Mouse (Mus musculus) CD4-positive helper T cell, adult 2 months (primary cell): Measurements from ENCODE around the gene Sptbn2.

Experiments used
- DNase-seq: peaks from one replicate; pipeline ENCODE4 v3.0.0-alpha.2; 2012; ENCODE audit warnings: low read depth, missing footprints, low spot score

Gene Sptbn2

GRCm38 (mm10) chr19:4711098-4711600, at the start of gene Sptbn2:
TSS of gene Sptbn2 (plus strand) at chr19:4711167.
- no peak for DNase-seq

GRCm38 (mm10) chr19:4666815-4667214, 44.2 kb upstream of the Sptbn2 start:
- no peak for DNase-seq

- DNase-seq, result no peak
Measured at GRCm38 (mm10) chr19:4670776-4671175, 40.2 kb upstream of the Sptbn2 start.

- no peak for DNase-seq
Measured at GRCm38 (mm10) chr19:4672401-4672800, 38.6 kb upstream of the Sptbn2 start.

GRCm38 (mm10) chr19:4694346-4694745, 16.6 kb upstream of the Sptbn2 start:
- no peak for DNase-seq

GRCm38 (mm10) chr19:4697121-4697520, 13.8 kb upstream of the Sptbn2 start:
- no peak for DNase-seq

GRCm38 (mm10) chr19:4697721-4698120, 13.2 kb upstream of the Sptbn2 start:
- DNase-seq, result no peak

GRCm38 (mm10) chr19:4698205-4698677, 12.7 kb upstream of the Sptbn2 start, which contains the start of gene Gm960:
TSS of gene Gm960 (minus strand) at chr19:4698668.
- DNase-seq, result peak; percentile 54

GRCm38 (mm10) chr19:4698856-4699255, 12.1 kb upstream of the Sptbn2 start:
- no peak for DNase-seq

GRCm38 (mm10) chr19:4699821-4700220, 11.1 kb upstream of the Sptbn2 start:
- no peak for DNase-seq

GRCm38 (mm10) chr19:4700656-4701055, 10.3 kb upstream of the Sptbn2 start:
- no peak for DNase-seq

- DNase-seq, result peak; percentile 10
Measured at GRCm38 (mm10) chr19:4701221-4701620, 9.7 kb upstream of the Sptbn2 start.

- no peak for DNase-seq
Measured at GRCm38 (mm10) chr19:4708765-4709164, 2.2 kb upstream of the Sptbn2 start.

- no peak for DNase-seq
Measured at GRCm38 (mm10) chr19:4711601-4712155, 711 bp downstream of the Sptbn2 start.

- no peak for DNase-seq
Measured at GRCm38 (mm10) chr19:4712156-4712780, 1.3 kb downstream of the Sptbn2 start.

GRCm38 (mm10) chr19:4712781-4713526, 2.0 kb downstream of the Sptbn2 start:
- no peak for DNase-seq

GRCm38 (mm10) chr19:4713886-4714285, 2.9 kb downstream of the Sptbn2 start:
- DNase-seq, result no peak

- DNase-seq, result no peak
Measured at GRCm38 (mm10) chr19:4716756-4717155, 5.8 kb downstream of the Sptbn2 start.

- DNase-seq, result no peak
Measured at GRCm38 (mm10) chr19:4717281-4717680, 6.3 kb downstream of the Sptbn2 start.

- DNase-seq, result peak; percentile 43
Measured at GRCm38 (mm10) chr19:4718716-4719115, 7.7 kb downstream of the Sptbn2 start.

GRCm38 (mm10) chr19:4719351-4719764, 8.4 kb downstream of the Sptbn2 start:
- no peak for DNase-seq

GRCm38 (mm10) chr19:4720112-4720511, 9.1 kb downstream of the Sptbn2 start:
- DNase-seq, result no peak
